Comparison of ENCODE assay signal across 8 mouse cellular contexts in the genomic region with DNA sequence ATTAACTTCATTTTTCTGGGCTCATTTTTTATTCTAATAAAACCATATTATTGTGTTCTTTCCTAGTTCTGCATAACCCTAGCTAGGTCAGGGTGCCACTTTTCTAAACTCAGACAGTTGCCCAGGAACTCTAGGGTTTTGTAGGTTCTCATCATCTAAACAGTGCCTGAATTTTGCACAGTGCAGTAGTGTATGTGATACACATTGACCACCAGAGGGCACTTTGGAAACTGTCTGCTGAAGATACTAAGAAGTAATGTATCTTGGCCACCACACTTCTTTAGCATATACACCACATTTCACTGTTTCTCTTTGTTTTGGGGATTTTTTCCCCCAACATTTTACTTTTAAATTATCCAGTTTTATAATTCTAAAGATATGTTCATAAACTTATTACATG. TPM values are rescaled to one million over a fixed set of nuclear protein-coding genes. Genes with fewer than 3 reads are reported as not detected.
A peak's percentile ranks its signal among the peaks of the same experiment; 100 is the strongest.
DNase-seq lines count a peak whose midpoint lies in the region; ATAC-seq and TF ChIP-seq lines count a peak whose summit lies in the region.

No protein-coding gene starts in this region.

- no peak for TF ChIP-seq POLR2A in cerebellum, adult 2 months (IDR thresholded peaks at IDR 0.05; ENCODE audit: borderline replicate concordance, insufficient read depth, low read length)
- TF ChIP-seq POLR2A in thymus, adult 2 months (IDR thresholded peaks at IDR 0.05; ENCODE audit: control insufficient read depth, extremely low read depth, insufficient read depth, low read length, poor library complexity) = no peak

- no peaks in the 10 kb centered on the region for H3K36me3 ChIP-seq in thymus, adult 2 months (ENCODE audit: control insufficient read depth, insufficient read depth, low read length)
- H3K36me3 ChIP-seq in intestine, postnatal 0 days (ENCODE audit: control insufficient read depth, insufficient read depth) = peaks cover 15% of the 10 kb centered on the region

- H3K9ac ChIP-seq in intestine, postnatal 0 days (ENCODE audit: low read depth, low read length) = no peak overlapping the region

- ATAC-seq in intestine, postnatal 0 days = no peak

- H3K27ac ChIP-seq in cerebellum, adult 2 months (ENCODE audit: insufficient read depth, low read length) = no peak overlapping the region
- H3K27ac ChIP-seq in thymus, adult 2 months (ENCODE audit: control insufficient read depth, insufficient read depth, low read length) = no peak overlapping the region
- H3K27ac ChIP-seq in intestine, postnatal 0 days (ENCODE audit: low read depth, low read length) = no peak overlapping the region

- H3K4me3 ChIP-seq in cerebellum, adult 2 months (replicated peaks; ENCODE audit: insufficient read depth, low read depth, low read length) = no peak overlapping the region
- no peak overlapping the region for H3K4me3 ChIP-seq in thymus, adult 2 months (ENCODE audit: control insufficient read depth, insufficient read depth, low read length)
- no peak overlapping the region for H3K4me3 ChIP-seq in intestine, postnatal 0 days (ENCODE audit: low read depth, low read length)

- no peak for DNase-seq in cerebellum, adult 2 months
- no peak for DNase-seq in cerebellum, adult 9-10 months
- peak; percentile 42 for DNase-seq in thymus, adult 2 months
- DNase-seq in thymus, postnatal 36 days = no peak
- DNase-seq in retina, embryonic 14.5 days (ENCODE audit: low spot score) = peak; percentile 81
- no peak for DNase-seq in adrenal gland, adult 2 months
- no peak for DNase-seq in spleen, adult 18-20 months

- no peaks in the 10 kb centered on the region for H3K4me1 ChIP-seq in cerebellum, adult 2 months (ENCODE audit: control insufficient read depth, insufficient read depth, low read length)
- H3K4me1 ChIP-seq in thymus, adult 2 months (replicated peaks; ENCODE audit: control insufficient read depth, insufficient read depth, low read length) = no peaks in the 10 kb centered on the region
- no peaks in the 10 kb centered on the region for H3K4me1 ChIP-seq in intestine, postnatal 0 days (replicated peaks; ENCODE audit: control insufficient read depth, insufficient read depth, low read length)

- no peak overlapping the region for H3K4me2 ChIP-seq in intestine, postnatal 0 days (replicated peaks; ENCODE audit: low read depth)

- no peaks in the 10 kb centered on the region for H3K27me3 ChIP-seq in cerebellum, adult 2 months (ENCODE audit: control insufficient read depth, insufficient read depth, low read length)
- H3K27me3 ChIP-seq in thymus, adult 2 months (ENCODE audit: control insufficient read depth, insufficient read depth, low read length) = no peaks in the 10 kb centered on the region
- no peaks in the 10 kb centered on the region for H3K27me3 ChIP-seq in intestine, postnatal 0 days (replicated peaks; ENCODE audit: control insufficient read depth, insufficient read depth, low read length)

- peak; percentile 14; the same call in 1 of the 2 replicates for TF ChIP-seq CTCF in cerebellum, adult 2 months (IDR thresholded peaks at IDR 0.05; ENCODE audit: borderline replicate concordance, insufficient read depth, low read depth, low read length)
- no peak for TF ChIP-seq CTCF in thymus, adult 2 months (IDR thresholded peaks at IDR 0.05; ENCODE audit: borderline replicate concordance, control insufficient read depth, extremely low read depth, insufficient read depth, low read length, poor library complexity)
- TF ChIP-seq CTCF in intestine, postnatal 0 days (IDR thresholded peaks at IDR 0.05; ENCODE audit: low read depth) = peak; percentile 80

- no peaks in the 10 kb centered on the region for H3K9me3 ChIP-seq in intestine, postnatal 0 days (ENCODE audit: control insufficient read depth)

RNA-seq across cellular contexts. Expression of gene 2610301B20Rik, which starts 22.6 kb away (rescaled TPM):
- polyA plus RNA-seq in cerebellum, adult 2 months (2012; rRNA removed) = 32.1 and 33.4 TPM in 2 replicates
- 4.2 and 5.9 TPM in 2 replicates for polyA plus RNA-seq in thymus, adult 2 months (2012; rRNA removed)
- polyA plus RNA-seq in intestine, postnatal 0 days (2015; fragmentation: Nextera tagmentation; extraction: Ambion mirVana) = 10.5 and 11.5 TPM in 2 replicates
- total RNA-seq in adrenal gland, adult 2 months (2021) = 10 to 100 TPM; 16.8 to 24.8 TPM
- 2.6 and 2.7 TPM in 2 replicates for polyA plus RNA-seq in adrenal gland, adult 2 months (2012; rRNA removed)

Comparison
In these comparisons a context has a peak if more than half of its experiments do, and no peak if none do; other contexts are left out.
1. DNase-seq: peak in thymus, adult 2 months (single experiment) and retina, embryonic 14.5 days (single experiment); none in cerebellum, adult 2 months (0 of 2), cerebellum, adult 9-10 months (single experiment), thymus, postnatal 36 days (0 of 2), adrenal gland, adult 2 months (single experiment) and spleen, adult 18-20 months (0 of 2).